Mouse (Mus musculus): Measurements from ENCODE around the gene 9030025P20Rik. TPM values are rescaled to one million over a fixed set of nuclear protein-coding genes. Genes with fewer than 3 reads are reported as not detected.
"Not testable (repeated sequence)": the region's sequence is repeated elsewhere in the genome, so short reads cannot be mapped to it uniquely, and the experiment has no call there.

Gene 9030025P20Rik
- 1 to 10 TPM; 4.0 to 5.1 TPM for total RNA-seq (2021)
- long read RNA-seq, experiment 1, partial matches to known transcripts, result 2 of 4 reads
- long read RNA-seq, experiment 1, other reads (novel, unspliced or antisense), result 2 of 4 reads
- long read RNA-seq, experiment 2, partial matches to known transcripts, result 1 of 5 reads
- long read RNA-seq, experiment 2, other reads (novel, unspliced or antisense), result 4 of 5 reads

DNA sequence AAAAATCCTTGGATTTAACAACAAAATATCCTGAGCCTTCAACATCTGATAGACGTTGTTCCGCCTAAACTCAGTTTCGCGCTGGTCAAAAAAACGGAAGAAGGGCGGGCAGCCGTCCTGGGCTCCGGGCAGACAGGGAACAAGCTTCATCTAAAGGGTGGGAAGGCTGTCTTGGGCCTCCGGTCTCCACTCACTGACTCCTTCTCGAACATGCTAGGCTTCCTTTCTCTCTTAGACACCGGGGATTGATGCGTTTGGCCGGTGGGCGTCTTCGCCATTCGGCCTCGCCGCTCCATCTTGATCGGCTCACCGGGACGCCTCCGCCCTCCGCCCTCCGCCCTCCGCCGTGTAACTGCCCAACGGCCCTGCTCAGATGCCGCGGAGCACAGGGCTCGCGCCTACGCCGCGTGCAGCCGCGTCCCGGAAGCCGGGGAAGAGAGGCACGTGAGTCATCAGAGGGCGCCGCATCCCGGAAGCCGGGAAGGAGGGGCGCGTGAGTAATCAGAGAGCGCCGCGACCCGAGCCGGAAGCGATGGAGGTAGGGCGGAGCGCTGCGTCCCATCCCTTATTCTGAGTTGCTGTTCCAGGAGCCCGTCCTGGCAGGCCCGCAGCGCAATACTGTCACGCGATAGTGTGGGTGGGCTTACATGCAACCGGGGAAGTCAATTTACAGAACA lies at the start of gene 9030025P20Rik, which contains the start of gene Gm3417:
Gene 9030025P20Rik, plus strand, starts transcription at position 107 of the 677 bp plus-strand sequence.
Gene Gm3417, minus strand, starts transcription at position 429 of the 677 bp plus-strand sequence.
- DNase-seq (ENCODE audit: low spot score in 2 of 2), result not testable (repeated sequence)

DNA sequence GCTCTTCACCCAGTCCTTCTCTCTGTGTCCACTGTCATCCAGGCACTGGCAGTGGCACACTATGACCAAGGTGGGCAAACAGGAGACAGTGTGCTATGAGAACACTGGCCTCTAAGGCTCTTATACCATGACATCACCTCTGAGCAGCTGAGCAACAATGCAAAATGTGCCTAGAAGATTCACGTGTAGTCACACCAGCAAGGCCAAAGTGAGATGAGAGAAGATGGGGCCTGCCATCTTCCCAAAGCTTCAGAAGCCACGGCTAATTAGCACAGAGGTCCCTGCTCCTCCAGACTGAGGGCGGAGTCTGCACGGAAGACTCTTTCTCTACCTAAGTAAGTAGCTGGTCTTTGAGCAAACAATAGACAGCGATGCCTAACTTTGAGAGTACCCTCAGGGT lies 49.6 kb upstream of the 9030025P20Rik start:
- no peak for DNase-seq (ENCODE audit: low spot score in 2 of 2)

- DNase-seq (ENCODE audit: low spot score in 2 of 2), result no peak
Measured at GRCm38 (mm10) chr17:14930697-14931096, 47.6 kb upstream of the 9030025P20Rik start.

- DNase-seq (ENCODE audit: low spot score in 2 of 2), result no peak
Measured at GRCm38 (mm10) chr17:14931469-14931868, 46.8 kb upstream of the 9030025P20Rik start.

GRCm38 (mm10) chr17:14935280-14935679 lies 43.0 kb upstream of the 9030025P20Rik start:
- not testable (repeated sequence) for DNase-seq (ENCODE audit: low spot score in 2 of 2)

GRCm38 (mm10) chr17:14935841-14936605 lies 42.2 kb upstream of the 9030025P20Rik start:
- no peak for DNase-seq (ENCODE audit: low spot score in 2 of 2)

DNA sequence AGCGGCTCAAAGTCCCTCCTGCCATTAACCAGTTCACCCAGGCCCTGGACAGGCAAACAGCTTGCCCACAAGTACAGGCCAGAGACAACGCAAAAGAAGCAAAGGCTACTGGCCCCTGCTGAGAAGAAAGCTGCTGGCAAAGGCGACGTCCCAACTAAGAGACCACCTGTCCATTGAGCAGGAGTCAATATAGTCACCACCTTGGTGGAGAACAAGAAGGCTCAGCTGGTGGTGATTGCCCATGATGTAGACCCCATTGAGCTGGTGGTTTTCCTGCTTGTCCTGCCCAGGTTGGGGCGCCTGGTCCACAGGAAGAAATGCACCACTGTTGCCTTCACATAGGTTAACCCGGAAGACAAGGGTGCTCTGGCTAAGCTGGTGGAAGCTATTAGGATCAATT lies 36.1 kb upstream of the 9030025P20Rik start:
- DNase-seq (ENCODE audit: low spot score in 2 of 2), result not testable (repeated sequence)

- peak; percentile 99 to 100 for DNase-seq (ENCODE audit: low spot score in 2 of 2)
Measured at GRCm38 (mm10) chr17:14943009-14943728, 35.1 kb upstream of the 9030025P20Rik start, which contains the start of the genes Wdr27 and 1600012H06Rik. Gene Wdr27 (minus strand): TSS chr17:14943158. Gene 1600012H06Rik (plus strand): TSS chr17:14943184.

DNA sequence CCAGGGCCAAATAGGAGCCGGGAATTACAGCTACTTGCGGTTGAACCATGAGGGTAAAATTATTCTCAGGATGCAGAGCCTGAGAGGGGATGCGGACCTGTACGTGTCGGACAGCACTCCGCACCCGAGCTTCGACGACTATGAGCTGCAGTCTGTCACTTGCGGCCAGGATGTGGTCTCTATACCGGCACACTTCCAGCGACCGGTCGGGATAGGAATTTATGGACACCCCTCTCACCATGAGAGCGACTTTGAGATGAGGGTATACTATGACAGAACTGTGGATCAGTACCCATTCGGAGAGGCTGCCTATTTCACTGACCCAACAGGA lies 34.6 kb upstream of the 9030025P20Rik start:
- DNase-seq (ENCODE audit: low spot score in 2 of 2), result no peak

- DNase-seq (ENCODE audit: low spot score in 2 of 2), result no peak
Measured at GRCm38 (mm10) chr17:14944551-14944950, 33.7 kb upstream of the 9030025P20Rik start.

DNA sequence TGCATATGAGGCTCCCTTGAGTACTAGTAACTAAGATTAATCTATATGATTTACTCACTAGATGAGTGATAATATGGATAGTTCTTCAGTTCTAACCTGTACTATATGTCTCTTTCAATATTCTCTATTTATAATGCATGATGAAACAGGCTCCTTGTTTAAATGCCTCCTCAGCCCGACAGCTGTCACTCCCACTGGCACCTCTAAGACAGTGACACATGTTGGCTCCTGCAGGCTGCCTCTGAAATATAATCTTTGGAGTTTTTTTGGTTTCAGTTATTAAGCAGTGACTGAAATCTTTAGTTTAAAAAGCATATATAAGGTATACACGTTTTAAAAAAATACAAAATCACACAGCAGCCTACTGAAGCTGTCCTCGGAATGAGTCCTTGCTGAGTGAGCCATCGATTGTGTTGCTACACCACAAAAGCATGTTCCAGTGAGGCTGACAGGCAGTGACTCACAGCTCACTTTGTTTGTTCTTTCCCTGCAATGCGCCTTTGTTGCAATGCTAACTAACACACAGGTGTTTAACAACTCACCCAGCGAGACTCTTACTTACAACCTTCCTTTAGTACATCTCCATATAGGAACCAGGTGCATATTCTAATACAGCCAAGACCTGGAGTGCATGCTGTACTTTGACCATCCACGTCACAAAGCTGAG lies 29.0 kb upstream of the 9030025P20Rik start:
- no peak for DNase-seq (ENCODE audit: low spot score in 2 of 2)

- no peak for DNase-seq (ENCODE audit: low spot score in 2 of 2)
Measured at GRCm38 (mm10) chr17:14953452-14953851, 24.8 kb upstream of the 9030025P20Rik start.

DNA sequence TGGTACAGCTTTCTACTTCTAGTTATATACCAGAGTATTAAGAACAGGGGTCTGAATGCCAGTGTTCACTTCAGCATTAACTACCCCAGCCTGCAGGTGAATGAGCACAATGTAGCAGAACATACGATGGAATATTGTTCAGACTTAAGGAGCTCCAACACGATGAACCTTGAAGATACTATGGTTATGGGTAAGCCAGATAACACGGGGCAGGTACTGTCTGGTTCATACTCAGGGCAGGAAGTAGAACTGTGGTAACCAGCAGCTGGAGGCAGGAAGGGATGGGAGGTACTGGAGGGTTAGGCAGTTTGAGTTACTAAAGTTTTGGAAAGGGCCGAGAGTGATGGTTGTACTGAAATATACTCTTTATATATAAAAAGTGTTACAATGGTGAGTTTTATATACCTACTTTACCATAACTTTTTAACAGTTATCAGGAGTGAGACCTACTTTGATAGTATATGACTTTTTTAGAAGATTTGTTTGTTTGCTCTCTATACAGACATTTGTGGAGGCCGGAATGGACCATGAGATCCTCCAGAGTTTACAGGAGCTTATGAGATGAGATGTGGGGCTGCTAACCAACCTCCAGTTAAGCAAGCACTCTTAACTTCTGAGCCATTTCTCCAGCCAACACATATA lies 19.5 kb upstream of the 9030025P20Rik start:
- no peak for DNase-seq (ENCODE audit: low spot score in 2 of 2)

DNA sequence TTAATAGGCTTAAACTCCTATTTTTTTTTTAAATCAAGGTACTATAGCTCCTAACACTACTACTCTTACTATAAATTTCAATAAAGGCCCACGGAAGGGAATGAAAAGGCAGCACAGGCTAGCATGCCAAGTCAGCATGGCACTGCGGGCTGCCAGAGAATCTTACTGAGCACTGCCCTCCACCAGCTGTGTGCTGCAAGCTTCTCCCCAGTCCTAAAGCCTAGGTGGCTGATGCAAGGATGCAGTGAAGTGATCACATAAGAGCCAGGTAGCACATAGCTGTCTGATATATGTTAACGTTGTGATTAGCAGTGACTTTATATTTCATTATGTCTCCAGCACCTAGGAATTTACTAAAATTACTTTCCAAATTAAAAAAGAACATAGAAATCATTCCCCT lies 18.3 kb upstream of the 9030025P20Rik start:
- no peak for DNase-seq (ENCODE audit: low spot score in 2 of 2)

DNA sequence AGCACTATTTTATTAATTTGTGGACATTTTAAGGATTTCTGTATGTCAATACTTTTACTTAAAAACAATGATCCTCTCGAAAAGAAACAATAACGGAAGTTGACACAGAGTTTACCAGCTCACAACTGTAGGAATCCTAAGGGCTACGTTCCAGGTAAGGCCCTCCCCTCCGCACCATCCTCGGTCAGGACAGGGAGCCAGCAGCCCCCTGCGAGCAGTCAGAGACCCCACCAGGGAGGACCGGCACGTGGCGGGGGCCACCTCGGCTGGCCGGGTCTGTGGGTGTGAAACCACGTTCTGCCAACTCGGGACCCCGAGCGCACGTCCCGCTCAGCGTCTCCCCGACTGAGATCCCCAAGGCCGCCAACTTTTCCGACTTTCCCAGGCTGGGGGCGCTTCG lies 17.7 kb upstream of the 9030025P20Rik start:
- DNase-seq (ENCODE audit: low spot score in 2 of 2), result peak in 1 of 2 experiments; percentile 34

DNA sequence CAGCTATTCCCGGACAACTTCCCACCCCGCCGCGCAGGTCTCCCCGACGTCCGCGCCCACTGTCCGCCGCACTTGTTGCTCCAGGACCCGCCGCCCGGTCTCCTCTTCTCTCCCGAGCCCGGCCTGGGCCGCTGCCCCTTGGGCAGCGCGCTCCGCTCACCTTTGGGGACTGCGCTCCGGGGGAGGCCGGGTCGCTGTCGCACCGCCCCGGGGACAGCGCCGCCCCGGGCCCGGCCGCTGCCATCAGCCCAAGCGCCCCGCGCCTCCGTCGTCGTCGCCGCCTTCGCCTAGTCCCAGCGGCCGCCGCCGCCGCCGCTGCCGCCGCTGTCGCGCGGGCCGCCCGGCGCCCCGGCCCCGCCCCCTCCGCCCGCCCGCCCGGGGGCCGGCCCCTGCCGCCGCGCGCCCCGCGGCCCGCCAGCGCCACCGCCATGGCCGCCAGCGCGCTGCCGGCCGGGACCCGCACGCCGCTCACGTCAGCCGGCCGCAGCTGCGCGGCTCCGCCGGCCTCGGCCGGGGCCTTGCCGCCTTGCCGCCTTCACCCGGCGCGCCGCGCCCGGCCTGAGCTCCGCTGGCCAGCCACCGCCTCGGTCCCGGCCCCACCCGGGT lies 17.2 kb upstream of the 9030025P20Rik start, which contains the start of gene Phf10:
Gene Phf10, minus strand, starts transcription at position 323 of the 606 bp plus-strand sequence.
- DNase-seq (ENCODE audit: low spot score in 2 of 2), result peak; percentile 33 to 49

GRCm38 (mm10) chr17:14961557-14962154 lies 16.6 kb upstream of the 9030025P20Rik start:
- DNase-seq (ENCODE audit: low spot score in 2 of 2), result not testable (repeated sequence)

DNA sequence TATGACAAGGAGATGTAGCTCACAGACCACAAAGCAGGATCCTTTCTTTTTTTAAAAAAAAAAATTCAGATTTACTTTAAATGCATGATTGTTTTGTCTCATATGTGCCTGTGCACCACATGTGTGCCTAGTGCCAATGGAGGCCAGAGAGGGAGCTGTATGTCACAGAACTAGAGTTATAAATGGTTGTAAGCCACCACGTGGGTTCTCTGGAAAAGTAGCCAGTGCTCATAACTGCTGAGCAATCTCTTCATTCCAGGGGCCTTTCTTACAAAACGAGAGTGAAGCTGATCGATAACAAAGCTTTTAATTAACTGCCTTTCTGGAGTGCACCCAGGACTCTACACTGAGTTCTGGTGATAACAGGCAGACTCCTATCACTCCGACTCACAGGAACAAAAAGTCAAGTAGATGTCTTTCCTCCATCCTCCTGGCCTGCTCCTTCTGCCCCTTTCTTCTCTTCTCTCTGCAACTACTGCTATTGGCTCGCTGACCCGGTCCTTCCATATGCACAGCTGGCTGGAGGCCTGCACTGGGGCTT lies 9.8 kb upstream of the 9030025P20Rik start:
- DNase-seq (ENCODE audit: low spot score in 2 of 2), result not testable (repeated sequence)

Measured in gastrocnemius, postnatal 4 days (tissue).